In genomic region chr7:128251946-128252345, GRCm38 (mm10) we compare ENCODE assay signal across 8 mouse cellular contexts. TPM values are rescaled to one million over a fixed set of nuclear protein-coding genes. Genes with fewer than 3 reads are reported as not detected.
DNase-seq lines count a peak whose midpoint lies in the region; ATAC-seq lines count a peak whose summit lies in the region.
"Had no signal": no experiment of that assay in that cellular context is flagged by ENCODE, and none has a peak within 500 bp of the region (broad histone marks: within the 10 kb centered on the region; RNA-seq: fewer than 3 reads in every experiment).

No protein-coding gene starts in this region.

- DNase-seq in testis, postnatal 10 days (ENCODE audit: low spot score) = peak; percentile 35
- no peak for DNase-seq in testis, postnatal 14 days (ENCODE audit: low spot score)
- DNase-seq in midbrain, embryonic 11.5 days (ENCODE audit: low spot score, missing footprints) = no peak
- no peak for DNase-seq in left cerebral cortex, postnatal 4 days
- no peak for DNase-seq in urinary bladder, adult 2 months (ENCODE audit: low spot score)
- no peak for DNase-seq in adrenal gland, postnatal 36 days

- intact Hi-C loops in left cerebral cortex, postnatal 4 days (cut with DNase I) = no loop called here

- H3K9ac ChIP-seq in forebrain, embryonic 15.5 days (replicated peaks) = 0 out of 2 replicates have a peak overlapping the region, but pooled peaks have one; percentile 37
- H3K9ac ChIP-seq in midbrain, embryonic 11.5 days (ENCODE audit: low read length) = peak overlapping the region; percentile 67

- peaks cover 11% of the 10 kb centered on the region for H3K4me1 ChIP-seq in forebrain, embryonic 15.5 days
- H3K4me1 ChIP-seq in midbrain, embryonic 11.5 days (ENCODE audit: control insufficient read depth, insufficient read depth, low read length) = peaks cover 11% of the 10 kb centered on the region

- H3K9me3 ChIP-seq in forebrain, embryonic 15.5 days = no peaks in the 10 kb centered on the region
- no peaks in the 10 kb centered on the region for H3K9me3 ChIP-seq in midbrain, embryonic 11.5 days (ENCODE audit: control insufficient read depth, low read length)

- no peak overlapping the region for H3K27ac ChIP-seq in forebrain, embryonic 15.5 days (replicated peaks)
- H3K27ac ChIP-seq in midbrain, embryonic 11.5 days (ENCODE audit: low read depth, low read length) = no peak overlapping the region

- WGBS in forebrain, embryonic 15.5 days = 45% methylated on average over 12 of the region's 12 CpGs
- 51% methylated on average over 12 of the region's 12 CpGs for WGBS in midbrain, embryonic 11.5 days

- H3K4me3 ChIP-seq in forebrain, embryonic 15.5 days = peak overlapping the region; percentile 38
- no peak overlapping the region; the same call in 1 of the 2 replicates for H3K4me3 ChIP-seq in midbrain, embryonic 11.5 days (ENCODE audit: low read depth, low read length)

- no peaks in the 10 kb centered on the region for H3K27me3 ChIP-seq in forebrain, embryonic 15.5 days
- H3K27me3 ChIP-seq in midbrain, embryonic 11.5 days (ENCODE audit: control insufficient read depth, insufficient read depth, low read length) = peaks cover 3% of the 10 kb centered on the region; the same call in 1 of the 2 replicates

- peak overlapping the region; percentile 58 for H3K4me2 ChIP-seq in forebrain, embryonic 15.5 days (replicated peaks)
- H3K4me2 ChIP-seq in midbrain, embryonic 11.5 days = peak overlapping the region; percentile 57; the same call in 1 of the 2 replicates

- ATAC-seq in forebrain, embryonic 15.5 days (replicated peaks) = no peak
- ATAC-seq in midbrain, embryonic 11.5 days (ENCODE audit: low FRiP score) = no peak

- no peaks in the 10 kb centered on the region for H3K36me3 ChIP-seq in forebrain, embryonic 15.5 days
- H3K36me3 ChIP-seq in midbrain, embryonic 11.5 days (ENCODE audit: control insufficient read depth, insufficient read depth, low read length) = no peaks in the 10 kb centered on the region

RNA-seq across cellular contexts. Expression of gene Tgfb1i1, which starts 5.3 kb away (rescaled TPM):
- 14.0 and 14.6 TPM in 2 replicates for polyA plus RNA-seq in forebrain, embryonic 15.5 days (2015; fragmentation: Nextera tagmentation; extraction: Ambion mirVana)
- polyA plus RNA-seq in midbrain, embryonic 11.5 days (2014; fragmentation: Nextera tagmentation; extraction: Ambion mirVana) = 32.2 and 34.3 TPM in 2 replicates
- total RNA-seq in left cerebral cortex, postnatal 4 days (2021) = 10 to 100 TPM; 36.9 to 37.6 TPM
- polyA plus RNA-seq in urinary bladder, adult 2 months (2012; rRNA removed) = 155 and 317 TPM in 2 replicates
- 10 to 100 TPM; 18.3 to 28.9 TPM for total RNA-seq in adrenal gland, postnatal 36 days (2021)

RNA-seq across cellular contexts. Expression of gene Slc5a2, which starts 13.5 kb away (rescaled TPM):
- polyA plus RNA-seq in forebrain, embryonic 15.5 days (2015; fragmentation: Nextera tagmentation; extraction: Ambion mirVana) = not detected in 2 replicates
- 0.16 TPM in 1 of 2 replicates, not detected in the other for polyA plus RNA-seq in midbrain, embryonic 11.5 days (2014; fragmentation: Nextera tagmentation; extraction: Ambion mirVana)
- not detected for total RNA-seq in left cerebral cortex, postnatal 4 days (2021)
- 0.10 TPM in 1 of 2 replicates, not detected in the other for polyA plus RNA-seq in urinary bladder, adult 2 months (2012; rRNA removed)
- total RNA-seq in adrenal gland, postnatal 36 days (2021) = not detected
- total RNA-seq: hematopoietic stem cell, adult 5-6 weeks had no signal

RNA-seq across cellular contexts. Expression of gene 9130023H24Rik, which starts 14.1 kb away (rescaled TPM):
- 8.8 and 9.7 TPM in 2 replicates for polyA plus RNA-seq in forebrain, embryonic 15.5 days (2015; fragmentation: Nextera tagmentation; extraction: Ambion mirVana)
- 13.7 and 14.2 TPM in 2 replicates for polyA plus RNA-seq in midbrain, embryonic 11.5 days (2014; fragmentation: Nextera tagmentation; extraction: Ambion mirVana)
- total RNA-seq in left cerebral cortex, postnatal 4 days (2021) = 1 to 10 TPM; 5.0 to 5.2 TPM
- polyA plus RNA-seq in urinary bladder, adult 2 months (2012; rRNA removed) = 6.1 and 6.3 TPM in 2 replicates
- total RNA-seq in adrenal gland, postnatal 36 days (2021) = 1 to 10 TPM; 6.5 to 7.6 TPM

RNA-seq across cellular contexts. Expression of gene Armc5, which starts 14.8 kb away (rescaled TPM):
- 11.0 and 12.0 TPM in 2 replicates for polyA plus RNA-seq in forebrain, embryonic 15.5 days (2015; fragmentation: Nextera tagmentation; extraction: Ambion mirVana)
- 5.8 and 7.1 TPM in 2 replicates for polyA plus RNA-seq in midbrain, embryonic 11.5 days (2014; fragmentation: Nextera tagmentation; extraction: Ambion mirVana)
- 10 to 100 TPM; 10.3 to 11.2 TPM for total RNA-seq in left cerebral cortex, postnatal 4 days (2021)
- 18.6 and 20.4 TPM in 2 replicates for polyA plus RNA-seq in urinary bladder, adult 2 months (2012; rRNA removed)
- 10 to 100 TPM; 18.5 to 19.9 TPM for total RNA-seq in adrenal gland, postnatal 36 days (2021)

RNA-seq across cellular contexts. Expression of gene Cox6a2, which starts 45.8 kb away (rescaled TPM):
- 0.78 TPM in 1 of 2 replicates, not detected in the other for polyA plus RNA-seq in forebrain, embryonic 15.5 days (2015; fragmentation: Nextera tagmentation; extraction: Ambion mirVana)
- not detected in 2 replicates for polyA plus RNA-seq in midbrain, embryonic 11.5 days (2014; fragmentation: Nextera tagmentation; extraction: Ambion mirVana)
- total RNA-seq in left cerebral cortex, postnatal 4 days (2021) = 1 to 10 TPM; 3.2 TPM
- 0.24 and 0.26 TPM in 2 replicates for polyA plus RNA-seq in urinary bladder, adult 2 months (2012; rRNA removed)
- 1 to 10 TPM in 1 of 2 experiments, not detected in 1; 6.9 TPM for total RNA-seq in adrenal gland, postnatal 36 days (2021)
